Mouse (Mus musculus) limb, embryonic 15.5 days (tissue): Measurements from ENCODE around the gene St6galnac5. TPM values are rescaled to one million over a fixed set of nuclear protein-coding genes. Genes with fewer than 3 reads are reported as not detected.
A peak's percentile ranks its signal among the peaks of the same experiment; 100 is the strongest.

Experiments
- ATAC-seq: fragments of 200-750 bp; cut with Nextera tagmentation; 2 replicates; pipeline ENCODE4 v1.8.0; 2017; ENCODE audit warnings: low read depth, moderate TSS enrichment; ENCODE audit not compliant: insufficient number of reproducible peaks, low FRiP score, low TSS enrichment
- H3K27ac ChIP-seq: fragments of 300-500 bp; sonication (generic); 2 replicates; pipeline ENCODE4 v1.5.1; 2015; ENCODE audit warnings: moderate library complexity, mild to moderate bottlenecking, inconsistent platforms
- H3K27me3 ChIP-seq: fragments of 300-500 bp; sonication (generic); 2 replicates; pipeline ENCODE4 v1.6.1; 2015; ENCODE audit warnings: inconsistent platforms
- H3K36me3 ChIP-seq: fragments of 300-500 bp; sonication (generic); 2 replicates; pipeline ENCODE4 v1.6.1; 2015; ENCODE audit warnings: inconsistent platforms
- H3K4me1 ChIP-seq: fragments of 300-500 bp; sonication (generic); 2 replicates; pipeline ENCODE4 v1.6.1; 2015; ENCODE audit warnings: inconsistent platforms
- H3K4me2 ChIP-seq: fragments of 300-500 bp; sonication (generic); 2 replicates; pipeline ENCODE4 v1.6.1; 2015; ENCODE audit warnings: mild to moderate bottlenecking, inconsistent platforms
- H3K4me3 ChIP-seq: fragments of 300-500 bp; sonication (generic); 2 replicates; pipeline ENCODE4 v1.5.1; 2015; ENCODE audit warnings: mild to moderate bottlenecking, inconsistent platforms
- H3K9ac ChIP-seq: fragments of 300-500 bp; sonication (generic); 2 replicates; pipeline ENCODE4 v1.6.1; 2015; ENCODE audit warnings: inconsistent platforms
- H3K9me3 ChIP-seq: fragments of 300-500 bp; sonication (generic); 2 replicates; pipeline ENCODE4 v1.6.1; 2016; ENCODE audit warnings: inconsistent platforms
- WGBS: fragments of 180-500 bp; shearing (Covaris S2); methylation state at CpG from one replicate; pipeline ENCODE4 v1.1.7; 2015; 5-methylcytosine and 5-hydroxymethylcytosine counted together
- polyA plus RNA-seq: library from polyadenylated mRNA; unstranded; fragments of >200 nt; fragmentation: Nextera tagmentation; extraction: Ambion mirVana; gene quantifications from 2 replicates; pipeline ENCODE4 v1.2.1, GENCODE M21; 2015

Gene St6galnac5
- polyA plus RNA-seq: 1.3 and 1.8 TPM in 2 replicates

DNA sequence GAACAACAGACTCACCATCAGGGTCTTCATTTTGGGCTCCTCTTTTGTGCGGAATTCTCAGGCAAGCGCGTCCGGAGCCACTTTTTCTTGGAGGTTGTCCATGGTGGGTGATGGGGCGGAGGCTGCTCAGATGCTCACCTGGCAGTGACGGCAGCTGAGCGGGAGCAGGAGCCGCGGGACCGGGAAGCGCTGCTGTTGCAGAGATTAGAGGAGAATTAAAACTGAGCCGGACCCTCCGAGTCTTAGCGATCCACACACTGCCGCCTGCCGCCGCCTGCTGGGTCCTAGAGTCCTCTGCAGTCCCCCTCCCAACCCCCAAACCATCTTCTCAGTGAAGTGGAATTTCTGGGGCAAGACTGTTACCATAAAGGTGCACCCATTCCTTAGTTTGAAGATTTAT, at the start of gene St6galnac5:
TSS of gene St6galnac5 (minus strand) at position 259 of the 400 bp plus-strand sequence.
- no peak for ATAC-seq
- Histone ChIP-seq H3K4me2 (peak within 1 kb of the TSS; percentile 90), H3K9ac (no peak within 1 kb of the TSS), H3K4me1 (peaks cover 16% of the 10 kb centered on the region), H3K9me3 (no peaks in the 10 kb centered on the region), H3K36me3 (no peaks in the 10 kb centered on the region), H3K27ac (no peak within 1 kb of the TSS), H3K27me3 (peaks cover 44% of the 10 kb centered on the region), H3K4me3 (peak within 1 kb of the TSS; percentile 43)
- 0% methylated on average over 17 of the region's 17 CpGs for WGBS

DNA sequence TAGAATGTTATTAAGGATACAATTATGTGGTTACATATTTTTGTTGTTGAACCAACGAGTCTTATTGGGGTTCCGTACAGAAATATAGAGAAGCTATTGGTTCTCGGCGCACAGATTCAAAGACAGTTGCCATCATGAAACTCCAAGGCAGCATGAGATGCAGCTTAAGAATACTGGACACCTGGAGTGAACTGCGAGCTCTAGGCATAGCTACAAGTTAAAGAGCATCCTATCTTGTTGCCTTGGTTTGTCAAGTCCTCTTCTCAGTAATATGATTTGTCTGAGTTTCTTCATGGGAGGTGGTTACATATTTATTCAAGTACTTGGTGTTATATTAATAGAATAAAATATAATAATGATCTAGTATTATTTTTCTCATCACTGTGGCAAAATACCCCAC, 48.7 kb upstream of the St6galnac5 start:
- H3K27me3 ChIP-seq: no peaks in the 10 kb centered on the region
- ATAC-seq: no peak
- H3K4me3 ChIP-seq: no peak overlapping the region
- H3K4me1 ChIP-seq: no peaks in the 10 kb centered on the region
- H3K4me2 ChIP-seq: no peak overlapping the region
- WGBS: 95% methylated on average over 5 of the region's 5 CpGs
- H3K27ac ChIP-seq: no peak overlapping the region
- no peaks in the 10 kb centered on the region for H3K36me3 ChIP-seq
- no peak overlapping the region for H3K9ac ChIP-seq
- no peaks in the 10 kb centered on the region for H3K9me3 ChIP-seq

DNA sequence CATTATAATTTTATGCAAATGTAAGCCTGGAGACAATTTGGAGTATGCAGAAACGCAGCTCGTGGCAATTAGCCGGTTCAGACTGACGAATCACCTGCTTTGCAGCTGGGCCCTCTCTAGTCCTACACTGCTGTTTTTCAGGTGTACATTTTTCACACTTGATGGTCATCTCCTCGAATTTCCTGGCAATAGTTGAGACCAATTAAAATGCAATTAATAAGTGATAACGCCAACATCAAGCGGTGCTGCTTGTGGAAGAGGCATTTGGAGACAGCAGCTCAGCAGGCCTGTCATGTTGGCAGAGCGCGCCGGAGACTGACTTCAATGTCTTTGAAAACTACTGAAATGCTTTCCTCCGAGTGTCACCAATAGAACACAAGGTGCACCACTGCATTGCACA, 42.0 kb upstream of the St6galnac5 start:
- no peaks in the 10 kb centered on the region for H3K9me3 ChIP-seq
- H3K4me3 ChIP-seq: no peak overlapping the region
- H3K27me3 ChIP-seq: no peaks in the 10 kb centered on the region
- H3K36me3 ChIP-seq: no peaks in the 10 kb centered on the region
- 85% methylated on average over 11 of the region's 11 CpGs for WGBS
- no peak overlapping the region for H3K27ac ChIP-seq
- H3K4me2 ChIP-seq: no peak overlapping the region
- H3K4me1 ChIP-seq: no peaks in the 10 kb centered on the region
- no peak overlapping the region for H3K9ac ChIP-seq
- no peak for ATAC-seq

GRCm38 (mm10) chr3:153018051-153018450, 36.0 kb upstream of the St6galnac5 start:
- no peak for ATAC-seq
- 61% methylated on average over 10 of the region's 10 CpGs for WGBS
- Histone ChIP-seq H3K4me2 (no peak overlapping the region), H3K4me3 (no peak overlapping the region), H3K36me3 (no peaks in the 10 kb centered on the region), H3K27me3 (no peaks in the 10 kb centered on the region), H3K9me3 (no peaks in the 10 kb centered on the region), H3K9ac (no peak overlapping the region), H3K27ac (no peak overlapping the region), H3K4me1 (no peaks in the 10 kb centered on the region)

GRCm38 (mm10) chr3:153016355-153016754, 34.3 kb upstream of the St6galnac5 start:
- Histone ChIP-seq H3K27me3 (no peaks in the 10 kb centered on the region), H3K9me3 (no peaks in the 10 kb centered on the region), H3K4me2 (no peak overlapping the region), H3K4me3 (no peak overlapping the region), H3K36me3 (no peaks in the 10 kb centered on the region), H3K9ac (no peak overlapping the region), H3K27ac (no peak overlapping the region), H3K4me1 (no peaks in the 10 kb centered on the region)
- ATAC-seq: no peak
- WGBS: 59% methylated on average over 8 of the region's 8 CpGs

- Histone ChIP-seq H3K9me3 (no peaks in the 10 kb centered on the region), H3K27me3 (no peaks in the 10 kb centered on the region), H3K27ac (no peak overlapping the region), H3K4me3 (no peak overlapping the region), H3K4me1 (no peaks in the 10 kb centered on the region), H3K4me2 (no peak overlapping the region), H3K36me3 (no peaks in the 10 kb centered on the region), H3K9ac (no peak overlapping the region)
- ATAC-seq: no peak
- WGBS: 83% methylated on average over 6 of the region's 6 CpGs
Measured at GRCm38 (mm10) chr3:153006893-153007292, 24.8 kb upstream of the St6galnac5 start.

DNA sequence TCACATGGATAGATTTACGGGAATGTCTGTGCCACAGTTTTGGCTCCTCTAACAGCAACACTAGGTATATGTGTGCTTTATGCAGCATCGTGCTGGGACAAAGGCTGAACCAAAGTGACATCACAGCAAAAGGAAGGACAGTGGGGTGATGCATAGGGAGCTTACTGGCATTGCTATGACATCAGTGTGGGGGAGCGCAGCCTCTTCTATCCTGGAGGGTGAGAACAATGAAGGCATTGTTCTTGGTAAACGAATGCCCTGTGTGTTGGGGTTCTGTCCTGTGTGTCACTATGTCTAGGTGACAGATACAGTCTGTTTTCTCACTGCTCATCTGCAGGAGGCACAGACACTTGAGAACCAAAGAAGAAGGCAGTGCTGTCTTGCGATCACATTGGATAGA, 16.9 kb upstream of the St6galnac5 start:
- 80% methylated on average over 5 of the region's 5 CpGs for WGBS
- Histone ChIP-seq H3K9ac (no peak overlapping the region), H3K9me3 (no peaks in the 10 kb centered on the region), H3K4me1 (no peaks in the 10 kb centered on the region), H3K36me3 (no peaks in the 10 kb centered on the region), H3K4me2 (no peak overlapping the region), H3K27ac (no peak overlapping the region), H3K4me3 (no peak overlapping the region), H3K27me3 (no peaks in the 10 kb centered on the region)
- ATAC-seq: no peak

DNA sequence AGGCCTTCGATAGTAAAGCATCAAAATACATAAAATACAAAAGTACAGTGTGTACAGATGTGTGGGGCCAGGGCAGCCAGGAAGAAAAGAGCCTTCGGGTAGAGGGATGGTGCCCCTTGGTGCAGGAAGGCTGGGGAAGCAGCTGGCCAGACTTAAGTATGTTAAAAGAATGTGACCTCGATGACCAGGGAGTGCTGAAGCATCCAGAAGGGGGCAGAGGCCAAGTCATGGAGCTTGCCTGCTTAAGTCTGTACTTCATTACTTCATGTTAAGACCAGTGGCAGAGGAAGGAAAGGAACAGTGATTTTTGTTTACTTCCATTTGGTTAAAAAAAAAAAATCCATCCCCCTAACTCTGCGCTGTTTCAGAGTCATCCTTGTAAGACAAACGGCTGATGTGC, 16.1 kb upstream of the St6galnac5 start:
- H3K9me3 ChIP-seq: no peaks in the 10 kb centered on the region
- no peak overlapping the region for H3K4me2 ChIP-seq
- H3K27me3 ChIP-seq: no peaks in the 10 kb centered on the region
- no peaks in the 10 kb centered on the region for H3K4me1 ChIP-seq
- H3K27ac ChIP-seq: no peak overlapping the region
- no peaks in the 10 kb centered on the region for H3K36me3 ChIP-seq
- H3K4me3 ChIP-seq: no peak overlapping the region
- 48% methylated on average over 5 of the region's 5 CpGs for WGBS
- no peak overlapping the region for H3K9ac ChIP-seq
- no peak for ATAC-seq

- H3K27ac ChIP-seq: no peak overlapping the region
- no peak overlapping the region for H3K9ac ChIP-seq
- no peak for ATAC-seq
- no peaks in the 10 kb centered on the region for H3K36me3 ChIP-seq
- no peaks in the 10 kb centered on the region for H3K4me1 ChIP-seq
- WGBS: 60% methylated on average over 5 of the region's 5 CpGs
- H3K9me3 ChIP-seq: no peaks in the 10 kb centered on the region
- no peak overlapping the region for H3K4me3 ChIP-seq
- no peak overlapping the region for H3K4me2 ChIP-seq
- no peaks in the 10 kb centered on the region for H3K27me3 ChIP-seq
Measured at GRCm38 (mm10) chr3:152993608-152994007, 11.6 kb upstream of the St6galnac5 start.

- H3K36me3 ChIP-seq: no peaks in the 10 kb centered on the region
- no peaks in the 10 kb centered on the region for H3K27me3 ChIP-seq
- ATAC-seq: no peak
- no peak overlapping the region for H3K27ac ChIP-seq
- H3K4me3 ChIP-seq: no peak overlapping the region
- no peak overlapping the region for H3K9ac ChIP-seq
- H3K4me1 ChIP-seq: no peaks in the 10 kb centered on the region
- WGBS: 84% methylated on average over 2 of the region's 2 CpGs
- no peak overlapping the region for H3K4me2 ChIP-seq
- H3K9me3 ChIP-seq: no peaks in the 10 kb centered on the region
Measured at GRCm38 (mm10) chr3:152990787-152991186, 8.7 kb upstream of the St6galnac5 start.

GRCm38 (mm10) chr3:152980978-152981974, 770 bp downstream of the St6galnac5 start:
- no peak for ATAC-seq
- Histone ChIP-seq H3K9me3 (no peaks in the 10 kb centered on the region), H3K4me3 (peak overlapping the region; percentile 43)

DNA sequence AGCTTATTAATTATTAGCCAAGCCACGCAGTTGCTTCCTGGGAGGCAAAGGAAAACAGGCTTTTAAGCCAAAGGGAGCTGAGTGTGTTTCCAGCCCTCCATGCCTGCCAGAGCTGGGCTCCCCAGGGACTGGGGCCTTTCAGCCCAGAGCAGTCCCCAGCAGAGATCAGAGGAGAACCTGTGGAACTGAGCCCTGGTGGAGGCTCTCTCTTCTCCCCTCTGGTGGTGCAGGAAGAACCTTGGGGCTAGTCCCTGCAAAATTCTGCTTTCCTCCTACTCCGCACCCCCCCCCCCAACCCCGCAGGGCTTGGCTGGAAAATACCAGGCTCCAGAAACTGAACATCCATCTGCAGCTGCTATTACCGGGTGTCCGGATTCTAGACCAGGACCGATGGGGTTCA, 1.6 kb downstream of the St6galnac5 start:
- WGBS: 6% methylated on average over 6 of the region's 6 CpGs
- Histone ChIP-seq H3K4me2 (peak overlapping the region; percentile 90), H3K9me3 (no peaks in the 10 kb centered on the region), H3K4me1 (peaks cover 16% of the 10 kb centered on the region), H3K4me3 (peak overlapping the region; percentile 43), H3K27me3 (peaks cover 44% of the 10 kb centered on the region), H3K9ac (no peak overlapping the region), H3K27ac (no peak overlapping the region), H3K36me3 (no peaks in the 10 kb centered on the region)
- ATAC-seq: no peak

More at GRCm38 (mm10) chr3:152980978-152981974, 770 bp downstream of the St6galnac5 start:
- H3K9ac ChIP-seq: no peak overlapping the region
- H3K36me3 ChIP-seq: no peaks in the 10 kb centered on the region
- peaks cover 44% of the 10 kb centered on the region for H3K27me3 ChIP-seq
- no peak overlapping the region for H3K27ac ChIP-seq
- WGBS: under 1% methylated on average over 47 of the region's 47 CpGs
- peaks cover 16% of the 10 kb centered on the region for H3K4me1 ChIP-seq
- H3K4me2 ChIP-seq: peak overlapping the region; percentile 90
